Mouse (Mus musculus): ENCODE data around the gene Atrx. TPM values are rescaled to one million over a fixed set of nuclear protein-coding genes. Genes with fewer than 3 reads are reported as not detected.
"Not testable (repeated sequence)": the region's sequence is repeated elsewhere in the genome, so short reads cannot be mapped to it uniquely, and the experiment has no call there.

Atrx gene
- polyA plus RNA-seq, 1 experiment from 2014 or later, result 218 TPM

GRCm38 (mm10) chrX:105923896-105924295 lies 5.3 kb downstream of the Atrx start:
- Histone ChIP-seq H3K9me3 (no peaks in the 10 kb centered on the region), H3K27ac (replicated peaks) (no peak overlapping the region), H3K9ac (no peak overlapping the region), H3K27me3 (no peaks in the 10 kb centered on the region), H3K4me2 (no peak overlapping the region), H3K4me3 (no peak overlapping the region), H3K4me1 (replicated peaks) (peaks cover 14% of the 10 kb centered on the region), H3K36me3 (no peaks in the 10 kb centered on the region)
- no peak for ATAC-seq (ENCODE audit: low FRiP score, low read depth)
- 60% methylated on average over 1 of the region's 1 CpGs for WGBS

GRCm38 (mm10) chrX:105922986-105923385 lies 6.2 kb downstream of the Atrx start:
- WGBS, result 93% methylated on average over 7 of the region's 7 CpGs
- not testable (repeated sequence) for H3K36me3 ChIP-seq; H3K27me3 ChIP-seq; H3K4me3 ChIP-seq; H3K4me2 ChIP-seq; H3K9me3 ChIP-seq; ATAC-seq (ENCODE audit: low FRiP score, low read depth); H3K9ac ChIP-seq; H3K27ac ChIP-seq (replicated peaks)
- H3K4me1 ChIP-seq (replicated peaks), result peaks cover 14% of the 10 kb centered on the region

- H3K9me3 ChIP-seq, result no peaks in the 10 kb centered on the region
These were observed 7.8 kb downstream of the Atrx start for GRCm38 (mm10) chrX:105921421-105921820.

GRCm38 (mm10) chrX:105911728-105912127 lies 17.5 kb downstream of the Atrx start:
- Histone ChIP-seq H3K9me3 (no peaks in the 10 kb centered on the region), H3K4me2 (no peak overlapping the region), H3K36me3 (no peaks in the 10 kb centered on the region), H3K27me3 (no peaks in the 10 kb centered on the region), H3K4me1 (replicated peaks) (no peaks in the 10 kb centered on the region), H3K4me3 (no peak overlapping the region), H3K27ac (replicated peaks) (no peak overlapping the region), H3K9ac (no peak overlapping the region)
- WGBS, result 85% methylated on average over 3 of the region's 3 CpGs
- no peak for ATAC-seq (ENCODE audit: low FRiP score, low read depth)

More at GRCm38 (mm10) chrX:105921421-105921820, 7.8 kb downstream of the Atrx start:
- Histone ChIP-seq H3K27me3 (no peaks in the 10 kb centered on the region), H3K4me1 (replicated peaks) (peaks cover 7% of the 10 kb centered on the region), H3K36me3 (no peaks in the 10 kb centered on the region), H3K9ac (no peak overlapping the region), H3K27ac (replicated peaks) (no peak overlapping the region), H3K4me3 (no peak overlapping the region), H3K4me2 (no peak overlapping the region)
- 87% methylated on average over 2 of the region's 2 CpGs for WGBS
- no peak for ATAC-seq (ENCODE audit: low FRiP score, low read depth)

GRCm38 (mm10) chrX:105901611-105902010 lies 27.6 kb downstream of the Atrx start:
- ATAC-seq (ENCODE audit: low FRiP score, low read depth), result no peak
- H3K4me3 ChIP-seq, result no peak overlapping the region
- WGBS, result 66% methylated on average over 1 of the region's 1 CpGs
- no peak overlapping the region for H3K9ac ChIP-seq
- no peaks in the 10 kb centered on the region for H3K4me1 ChIP-seq (replicated peaks)
- H3K36me3 ChIP-seq, result no peaks in the 10 kb centered on the region
- no peak overlapping the region for H3K27ac ChIP-seq (replicated peaks)
- H3K4me2 ChIP-seq, result no peak overlapping the region
- no peaks in the 10 kb centered on the region for H3K27me3 ChIP-seq
- no peaks in the 10 kb centered on the region for H3K9me3 ChIP-seq

- Histone ChIP-seq H3K27ac (replicated peaks) (no peak overlapping the region), H3K27me3 (no peaks in the 10 kb centered on the region), H3K9ac (no peak overlapping the region), H3K36me3 (no peaks in the 10 kb centered on the region), H3K9me3 (no peaks in the 10 kb centered on the region), H3K4me1 (replicated peaks) (no peaks in the 10 kb centered on the region), H3K4me3 (no peak overlapping the region), H3K4me2 (no peak overlapping the region)
- 86% methylated on average over 2 of the region's 2 CpGs for WGBS
- no peak for ATAC-seq (ENCODE audit: low FRiP score, low read depth)
These were observed 42.3 kb downstream of the Atrx start for GRCm38 (mm10) chrX:105886921-105887320.

GRCm38 (mm10) chrX:105864367-105864766 lies 64.8 kb downstream of the Atrx start:
- H3K4me1 ChIP-seq (replicated peaks), result no peaks in the 10 kb centered on the region
- H3K9ac ChIP-seq, result no peak overlapping the region
- no peak for ATAC-seq (ENCODE audit: low FRiP score, low read depth)
- no peak overlapping the region for H3K4me2 ChIP-seq
- no peak overlapping the region for H3K4me3 ChIP-seq
- H3K27ac ChIP-seq (replicated peaks), result no peak overlapping the region
- 83% methylated on average over 5 of the region's 5 CpGs for WGBS
- H3K36me3 ChIP-seq, result no peaks in the 10 kb centered on the region
- H3K9me3 ChIP-seq, result no peaks in the 10 kb centered on the region
- no peaks in the 10 kb centered on the region for H3K27me3 ChIP-seq

- H3K36me3 ChIP-seq, result 0 out of 2 replicates have a peak, but pooled peaks cover 1% of the 10 kb centered on the region
- H3K4me2 ChIP-seq, result no peak overlapping the region
- 92% methylated on average over 5 of the region's 5 CpGs for WGBS
- no peaks in the 10 kb centered on the region for H3K27me3 ChIP-seq
- no peak overlapping the region for H3K27ac ChIP-seq (replicated peaks)
- ATAC-seq (ENCODE audit: low FRiP score, low read depth), result no peak
- no peak overlapping the region for H3K9ac ChIP-seq
- no peaks in the 10 kb centered on the region for H3K4me1 ChIP-seq (replicated peaks)
- H3K9me3 ChIP-seq, result no peaks in the 10 kb centered on the region
- H3K4me3 ChIP-seq, result no peak overlapping the region
These were observed 104.7 kb downstream of the Atrx start for GRCm38 (mm10) chrX:105824462-105824861.

GRCm38 (mm10) chrX:105794806-105795403 lies 134.3 kb downstream of the Atrx start:
- no peak overlapping the region for H3K4me2 ChIP-seq
- 57% methylated on average over 8 of the region's 8 CpGs for WGBS
- no peaks in the 10 kb centered on the region for H3K4me1 ChIP-seq (replicated peaks)
- H3K27me3 ChIP-seq, result no peaks in the 10 kb centered on the region
- ATAC-seq (ENCODE audit: low FRiP score, low read depth), result no peak
- H3K4me3 ChIP-seq, result no peak overlapping the region
- no peak overlapping the region for H3K27ac ChIP-seq (replicated peaks)
- no peak overlapping the region for H3K9ac ChIP-seq
- no peaks in the 10 kb centered on the region for H3K36me3 ChIP-seq
- H3K9me3 ChIP-seq, result no peaks in the 10 kb centered on the region

GRCm38 (mm10) chrX:105773281-105773680 lies 155.9 kb downstream of the Atrx start:
- no peaks in the 10 kb centered on the region for H3K9me3 ChIP-seq
- WGBS, result 79% methylated on average over 5 of the region's 5 CpGs
- H3K36me3 ChIP-seq, result no peaks in the 10 kb centered on the region
- H3K4me3 ChIP-seq, result no peak overlapping the region
- H3K27me3 ChIP-seq, result 0 out of 2 replicates have a peak, but pooled peaks cover 3% of the 10 kb centered on the region
- no peak overlapping the region for H3K4me2 ChIP-seq
- no peak overlapping the region for H3K27ac ChIP-seq (replicated peaks)
- no peak for ATAC-seq (ENCODE audit: low FRiP score, low read depth)
- H3K4me1 ChIP-seq (replicated peaks), result no peaks in the 10 kb centered on the region
- no peak overlapping the region for H3K9ac ChIP-seq

- Histone ChIP-seq H3K27me3 (peaks cover 34% of the 10 kb centered on the region), H3K4me3 (no peak overlapping the region), H3K36me3 (no peaks in the 10 kb centered on the region), H3K9me3 (no peaks in the 10 kb centered on the region), H3K27ac (replicated peaks) (no peak overlapping the region), H3K4me2 (no peak overlapping the region), H3K4me1 (replicated peaks) (peaks cover 16% of the 10 kb centered on the region), H3K9ac (no peak overlapping the region)
- no peak for ATAC-seq (ENCODE audit: low FRiP score, low read depth)
- WGBS, result 82% methylated on average over 3 of the region's 3 CpGs
These were observed 161.3 kb downstream of the Atrx start for GRCm38 (mm10) chrX:105767932-105768331.

GRCm38 (mm10) chrX:105767177-105767764 lies 161.9 kb downstream of the Atrx start:
- Histone ChIP-seq H3K9me3 (no peaks in the 10 kb centered on the region), H3K4me3 (no peak overlapping the region), H3K9ac (no peak overlapping the region), H3K36me3 (no peaks in the 10 kb centered on the region), H3K4me1 (replicated peaks) (peaks cover 16% of the 10 kb centered on the region), H3K27ac (replicated peaks) (no peak overlapping the region), H3K4me2 (no peak overlapping the region), H3K27me3 (peaks cover 41% of the 10 kb centered on the region)
- 43% methylated on average over 9 of the region's 9 CpGs for WGBS
- ATAC-seq (ENCODE audit: low FRiP score, low read depth), result no peak

- H3K27me3 ChIP-seq, result peaks cover 49% of the 10 kb centered on the region
- no peaks in the 10 kb centered on the region for H3K36me3 ChIP-seq
- no peak for ATAC-seq (ENCODE audit: low FRiP score, low read depth)
- H3K9ac ChIP-seq, result no peak overlapping the region
- no peaks in the 10 kb centered on the region for H3K9me3 ChIP-seq
- peaks cover 16% of the 10 kb centered on the region for H3K4me1 ChIP-seq (replicated peaks)
- no peak overlapping the region for H3K4me2 ChIP-seq
- 46% methylated on average over 6 of the region's 6 CpGs for WGBS
- H3K27ac ChIP-seq (replicated peaks), result no peak overlapping the region
- no peak overlapping the region for H3K4me3 ChIP-seq
These were observed 163.2 kb downstream of the Atrx start for GRCm38 (mm10) chrX:105766013-105766412.
